Mouse (Mus musculus) testis, adult 2 months (tissue): Measurements from ENCODE around the gene Yipf2.

ENCODE experiments used
- CTCF ChIP-seq: fragments of 200-500 bp; IDR thresholded peaks from 2 replicates; pipeline ENCODE4 v1.5.1; 2012; ENCODE audit warnings: low read depth, mild to moderate bottlenecking, inconsistent platforms, low read length, moderate library complexity; ENCODE audit not compliant: control insufficient read depth, insufficient read depth, insufficient replicate concordance
- POLR2A ChIP-seq: fragments of 200-500 bp; IDR thresholded peaks from 2 replicates; pipeline ENCODE4 v1.6.1; 2012; ENCODE audit warnings: low read depth, mild to moderate bottlenecking, inconsistent platforms, low read length, moderate library complexity; ENCODE audit not compliant: control insufficient read depth

DNA sequence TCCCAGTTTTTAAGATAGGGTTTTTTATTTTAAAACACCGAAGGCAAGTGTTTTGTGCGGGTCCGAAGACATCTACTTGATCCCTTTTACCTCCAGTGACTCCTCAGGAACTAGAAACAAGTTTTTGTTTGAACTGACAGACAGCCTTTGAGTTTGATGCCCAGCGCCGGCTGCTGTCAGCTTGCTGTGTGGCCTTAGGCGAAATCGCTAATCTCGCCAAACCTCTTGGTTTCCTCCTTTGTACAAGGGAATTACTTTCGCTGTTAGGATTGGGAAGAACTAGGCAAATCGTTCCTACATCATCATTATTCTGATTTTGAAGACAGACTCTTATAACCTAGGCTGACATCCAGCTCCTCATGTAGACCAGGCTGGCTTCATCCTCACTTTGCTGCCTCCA is 24.4 kb upstream of the Yipf2 start:
- no peak for TF ChIP-seq CTCF
- TF ChIP-seq POLR2A: no peak
